In genomic region chr4:119178331-119178730, GRCm38 (mm10) we compare ENCODE assay signal across 17 mouse cellular contexts. TPM values are rescaled to one million over a fixed set of nuclear protein-coding genes. Genes with fewer than 3 reads are reported as not detected.
DNase-seq lines count a peak whose midpoint lies in the region; ATAC-seq and TF ChIP-seq lines count a peak whose summit lies in the region.
"Had no signal": no experiment of that assay in that cellular context is flagged by ENCODE, and none has a peak within 500 bp of the region (broad histone marks: within the 10 kb centered on the region; RNA-seq: fewer than 3 reads in every experiment).

No protein-coding gene starts in this region.

- no peak overlapping the region for H3K4me2 ChIP-seq in kidney, embryonic 16.5 days (replicated peaks; ENCODE audit: low read depth, low read length)
- H3K4me2 ChIP-seq: limb, embryonic 15.5 days had no signal

- H3K4me1 ChIP-seq in kidney, adult 2 months (ENCODE audit: control insufficient read depth, insufficient read depth, low read length): no peaks in the 10 kb centered on the region
- 0 out of 2 replicates have a peak, but pooled peaks cover 7% of the 10 kb centered on the region for H3K4me1 ChIP-seq in kidney, embryonic 16.5 days (ENCODE audit: insufficient read depth, low read length)
- peaks cover 2 to 20% of the 10 kb centered on the region in 2 experiments for H3K4me1 ChIP-seq in MEL (ENCODE audit: control insufficient read depth in 1 of 2, insufficient read depth in 2 of 2, low read length in 2 of 2)
- peaks cover 4% of the 10 kb centered on the region for H3K4me1 ChIP-seq in thymus, adult 2 months (replicated peaks; ENCODE audit: control insufficient read depth, insufficient read depth, low read length)

- no peak overlapping the region for H3K4me3 ChIP-seq in kidney, adult 2 months (ENCODE audit: insufficient read depth, low read depth, low read length)
- H3K4me3 ChIP-seq in kidney, embryonic 16.5 days (ENCODE audit: low read length): no peak overlapping the region
- no peak overlapping the region for H3K4me3 ChIP-seq in MEL (ENCODE audit: control insufficient read depth in 1 of 2, insufficient read depth in 1 of 2, low read depth in 2 of 2, low read length in 2 of 2)
- H3K4me3 ChIP-seq in thymus, adult 2 months (ENCODE audit: control insufficient read depth, insufficient read depth, low read length): no peak overlapping the region
- H3K4me3 ChIP-seq: hindbrain, embryonic 10.5 days; limb, embryonic 15.5 days had no signal

- no peak for TF ChIP-seq POLR2A in kidney, adult 2 months (IDR thresholded peaks at IDR 0.05; ENCODE audit: low read depth, low read length)
- no peak; a peak in 1 of 4 replicates for TF ChIP-seq POLR2A in MEL (IDR thresholded peaks at IDR 0.05; ENCODE audit: control insufficient read depth in 1 of 2, insufficient read depth in 1 of 2, low read depth in 1 of 2, low read length in 2 of 2, poor library complexity in 1 of 2)
- no peak for TF ChIP-seq POLR2A in thymus, adult 2 months (IDR thresholded peaks at IDR 0.05; ENCODE audit: control insufficient read depth, extremely low read depth, insufficient read depth, low read length, poor library complexity)

- TF ChIP-seq CTCF in kidney, adult 2 months (conservative IDR thresholded peaks at IDR 0.05; ENCODE audit: insufficient read depth, insufficient read length, low read depth, low read length): no peak
- no peak for TF ChIP-seq CTCF in MEL (IDR thresholded peaks at IDR 0.05 in 2 of 3, conservative IDR thresholded peaks at IDR 0.05 in 1 of 3; ENCODE audit: control insufficient read depth in 1 of 3, insufficient read depth in 1 of 3, low read depth in 2 of 3, low read length in 3 of 3, poor library complexity in 1 of 3, severe bottlenecking in 1 of 3)
- no peak for TF ChIP-seq CTCF in thymus, adult 2 months (IDR thresholded peaks at IDR 0.05; ENCODE audit: borderline replicate concordance, control insufficient read depth, extremely low read depth, insufficient read depth, low read length, poor library complexity)

- no peak overlapping the region; the same call in 1 of the 2 replicates for H3K9ac ChIP-seq in kidney, embryonic 16.5 days (replicated peaks; ENCODE audit: low read length)
- H3K9ac ChIP-seq in MEL (ENCODE audit: control insufficient read depth, low read depth, low read length, poor library complexity, severe bottlenecking): no peak overlapping the region
- H3K9ac ChIP-seq: limb, embryonic 15.5 days had no signal

- H3K27me3 ChIP-seq in kidney, adult 2 months (replicated peaks; ENCODE audit: control insufficient read depth, insufficient read depth, low read length): no peaks in the 10 kb centered on the region
- H3K27me3 ChIP-seq in kidney, embryonic 16.5 days (ENCODE audit: insufficient read depth, low read length): no peaks in the 10 kb centered on the region
- H3K27me3 ChIP-seq in MEL (ENCODE audit: control insufficient read depth in 1 of 2, insufficient read depth in 2 of 2, low read length in 2 of 2): no peaks in the 10 kb centered on the region
- H3K27me3 ChIP-seq in thymus, adult 2 months (ENCODE audit: control insufficient read depth, insufficient read depth, low read length): no peaks in the 10 kb centered on the region
- H3K27me3 ChIP-seq: limb, embryonic 15.5 days had no signal

- no peaks in the 10 kb centered on the region for H3K36me3 ChIP-seq in kidney, adult 2 months (ENCODE audit: control insufficient read depth, insufficient read depth, low read length)
- no peaks in the 10 kb centered on the region for H3K36me3 ChIP-seq in kidney, embryonic 16.5 days (ENCODE audit: insufficient read depth, low read length)
- H3K36me3 ChIP-seq in MEL (ENCODE audit: control insufficient read depth in 1 of 2, insufficient read depth in 2 of 2, low read length in 2 of 2): peaks cover 16 to 22% of the 10 kb centered on the region in 2 experiments
- no peaks in the 10 kb centered on the region for H3K36me3 ChIP-seq in thymus, adult 2 months (ENCODE audit: control insufficient read depth, insufficient read depth, low read length)
- H3K36me3 ChIP-seq: hindbrain, embryonic 10.5 days; limb, embryonic 15.5 days had no signal

- H3K79me2 ChIP-seq in MEL (ENCODE audit: control insufficient read depth, insufficient read depth, low read length, poor library complexity): peaks cover 6% of the 10 kb centered on the region

- no peak for ATAC-seq in kidney, embryonic 16.5 days (ENCODE audit: low FRiP score, low TSS enrichment)
- ATAC-seq: CD4-positive, CD25-positive, alpha-beta regulatory T cell, adult 4 months; forebrain, embryonic 14.5 days had no signal

- DNase-seq in kidney, adult 2 months: peak; percentile 51
- no peak for DNase-seq in MEL (ENCODE audit: low read depth, low spot score)
- peak; percentile 24 for DNase-seq in adrenal gland, postnatal 25 days
- DNase-seq in kidney, postnatal 14 days: peak; percentile 56
- DNase-seq in cerebellum, postnatal 36 days: no peak
- no peak for DNase-seq in thymus, adult 2 months
- DNase-seq: gastrocnemius, postnatal 10 days; right cerebral cortex, postnatal 14 days; thymus, postnatal 36 days had no signal

- H3K9me3 ChIP-seq in kidney, embryonic 16.5 days (ENCODE audit: low read length): no peaks in the 10 kb centered on the region
- H3K9me3 ChIP-seq in MEL (replicated peaks; ENCODE audit: insufficient read depth, low read length): no peaks in the 10 kb centered on the region
- H3K9me3 ChIP-seq: hindbrain, embryonic 10.5 days; limb, embryonic 15.5 days had no signal

- WGBS in kidney, adult 2 months: 48% methylated on average over 18 of the region's 18 CpGs
- WGBS in kidney, embryonic 16.5 days: 33% methylated on average over 18 of the region's 18 CpGs
- WGBS in thymus, adult 2 months: 88% methylated on average over 18 of the region's 18 CpGs

- no peak for TF ChIP-seq EP300 in MEL (IDR thresholded peaks at IDR 0.05; ENCODE audit: low read depth in 1 of 2, low read length in 2 of 2)

- TF ChIP-seq RAD21 in MEL (IDR thresholded peaks at IDR 0.05; ENCODE audit: low read depth, low read length): no peak

- H3K27ac ChIP-seq in kidney, adult 2 months (ENCODE audit: insufficient read depth, low read depth, low read length): peak overlapping the region; percentile 31; the same call in 1 of the 2 replicates
- no peak overlapping the region for H3K27ac ChIP-seq in kidney, embryonic 16.5 days (ENCODE audit: low read length)
- no peak overlapping the region for H3K27ac ChIP-seq in MEL (ENCODE audit: control insufficient read depth, low read depth, low read length)
- H3K27ac ChIP-seq in thymus, adult 2 months (ENCODE audit: control insufficient read depth, insufficient read depth, low read length): no peak overlapping the region
- H3K27ac ChIP-seq: hindbrain, embryonic 10.5 days; limb, embryonic 15.5 days had no signal

TF ChIP-seq in MEL, 35 proteins besides CTCF, POLR2A, EP300 and RAD21 (continues in another document):
- TF ChIP-seq JUND (IDR thresholded peaks at IDR 0.05; ENCODE audit: low read depth, low read length) (no peak), SMC3 (IDR thresholded peaks at IDR 0.05; ENCODE audit: low read depth, low read length) (no peak), ETS1 (IDR thresholded peaks at IDR 0.05; ENCODE audit: low read depth, low read length) (no peak), CHD1 (IDR thresholded peaks at IDR 0.05; ENCODE audit: low read depth, low read length) (no peak), USF2 (IDR thresholded peaks at IDR 0.05; ENCODE audit: borderline replicate concordance in 1 of 2, insufficient read depth in 1 of 2, low read depth in 1 of 2, low read length in 2 of 2) (no peak), MYC (IDR thresholded peaks at IDR 0.05; ENCODE audit: low read depth, low read length) (no peak)

RNA-seq across cellular contexts. Expression of gene Zfp691, which starts 4.3 kb away (rescaled TPM):
- 16.6 and 19.3 TPM in 2 replicates for polyA plus RNA-seq in kidney, adult 2 months (2012; rRNA removed)
- polyA plus RNA-seq in kidney, embryonic 16.5 days (2015; fragmentation: Nextera tagmentation; extraction: Ambion mirVana): 9.5 and 9.8 TPM in 2 replicates
- total RNA-seq in MEL (2012; rRNA removed): 6.3 and 6.7 TPM in 2 replicates
- polyA plus RNA-seq in MEL (2012; ENCODE audit: insufficient read depth in 1 of 2, insufficient read length in 2 of 2, low read depth in 1 of 2, low replicate concordance in 2 of 2, missing spikeins in 1 of 2): 1 to 10 TPM in 1 of 2 experiments, not detected in 1; 9.9 TPM
- 15.3 and 16.6 TPM in 2 replicates for total RNA-seq in adrenal gland, postnatal 25 days (2021)
- 12.9 and 19.1 TPM in 2 replicates for polyA plus RNA-seq in thymus, adult 2 months (2012; rRNA removed)

RNA-seq across cellular contexts. Expression of gene Ermap, which starts 11.5 kb away (rescaled TPM):
- polyA plus RNA-seq in kidney, adult 2 months (2012; rRNA removed): 0.04 and 0.08 TPM in 2 replicates
- polyA plus RNA-seq in kidney, embryonic 16.5 days (2015; fragmentation: Nextera tagmentation; extraction: Ambion mirVana): 1.4 and 1.8 TPM in 2 replicates
- 125 and 138 TPM in 2 replicates for total RNA-seq in MEL (2012; rRNA removed)
- polyA plus RNA-seq in MEL (2012; ENCODE audit: insufficient read depth in 1 of 2, insufficient read length in 2 of 2, low read depth in 1 of 2, low replicate concordance in 2 of 2, missing spikeins in 1 of 2): 100 to 1,000 TPM in 1 of 2 experiments, 10 to 100 TPM in 1; 44.1 to 247 TPM
- total RNA-seq in adrenal gland, postnatal 25 days (2021): 0.30 TPM in 1 of 2 replicates, not detected in the other
- polyA plus RNA-seq in thymus, adult 2 months (2012; rRNA removed): 0.61 and 0.96 TPM in 2 replicates
- polyA plus RNA-seq: CD4-positive, CD25-positive, alpha-beta regulatory T cell, adult 4 months had no signal

RNA-seq across cellular contexts. Expression of gene Svbp, which starts 16.8 kb away (rescaled TPM):
- polyA plus RNA-seq in kidney, adult 2 months (2012; rRNA removed): 29.2 and 35.4 TPM in 2 replicates
- 121 and 125 TPM in 2 replicates for polyA plus RNA-seq in kidney, embryonic 16.5 days (2015; fragmentation: Nextera tagmentation; extraction: Ambion mirVana)
- 63.7 and 64.7 TPM in 2 replicates for total RNA-seq in MEL (2012; rRNA removed)
- 100 to 1,000 TPM in 1 of 2 experiments, not detected in 1; 131 TPM for polyA plus RNA-seq in MEL (2012; ENCODE audit: insufficient read depth in 1 of 2, insufficient read length in 2 of 2, low read depth in 1 of 2, low replicate concordance in 2 of 2, missing spikeins in 1 of 2)
- total RNA-seq in adrenal gland, postnatal 25 days (2021): 17.7 and 20.2 TPM in 2 replicates
- polyA plus RNA-seq in thymus, adult 2 months (2012; rRNA removed): 41.9 and 59.8 TPM in 2 replicates

RNA-seq across cellular contexts. Expression of gene Tmem269, which starts 39.7 kb away (rescaled TPM):
- polyA plus RNA-seq in kidney, adult 2 months (2012; rRNA removed): 0.13 and 0.29 TPM in 2 replicates
- not detected in 2 replicates for polyA plus RNA-seq in kidney, embryonic 16.5 days (2015; fragmentation: Nextera tagmentation; extraction: Ambion mirVana)
- not detected in 2 replicates for total RNA-seq in MEL (2012; rRNA removed)
- under 1 TPM in 1 of 2 experiments, not detected in 1; 0.07 TPM for polyA plus RNA-seq in MEL (2012; ENCODE audit: insufficient read depth in 1 of 2, insufficient read length in 2 of 2, low read depth in 1 of 2, low replicate concordance in 2 of 2, missing spikeins in 1 of 2)
- total RNA-seq in adrenal gland, postnatal 25 days (2021): not detected in 2 replicates
- not detected in 2 replicates for polyA plus RNA-seq in thymus, adult 2 months (2012; rRNA removed)
- total RNA-seq: gastrocnemius, postnatal 10 days; megakaryocyte progenitor cell, adult 5-6 weeks; neutrophil, adult 5-6 weeks had no signal
- polyA plus RNA-seq: CD4-positive, CD25-positive, alpha-beta regulatory T cell, adult 4 months; limb, embryonic 15.5 days; stomach, embryonic 14.5 days had no signal

RNA-seq across cellular contexts. Expression of gene AU022252, which starts 54.2 kb away (rescaled TPM):
- polyA plus RNA-seq in kidney, adult 2 months (2012; rRNA removed): 9.9 and 11.8 TPM in 2 replicates
- 31.1 and 33.7 TPM in 2 replicates for polyA plus RNA-seq in kidney, embryonic 16.5 days (2015; fragmentation: Nextera tagmentation; extraction: Ambion mirVana)
- total RNA-seq in MEL (2012; rRNA removed): 12.3 and 12.8 TPM in 2 replicates
- 10 to 100 TPM in 1 of 2 experiments, not detected in 1; 24.9 TPM for polyA plus RNA-seq in MEL (2012; ENCODE audit: insufficient read depth in 1 of 2, insufficient read length in 2 of 2, low read depth in 1 of 2, low replicate concordance in 2 of 2, missing spikeins in 1 of 2)
- 27.9 and 28.1 TPM in 2 replicates for total RNA-seq in adrenal gland, postnatal 25 days (2021)
- 9.6 and 9.8 TPM in 2 replicates for polyA plus RNA-seq in thymus, adult 2 months (2012; rRNA removed)

Comparison
In these comparisons a context has a peak if more than half of its experiments do, and no peak if none do; other contexts are left out.
1. DNase-seq: peak in kidney, adult 2 months (single experiment), adrenal gland, postnatal 25 days (single experiment) and kidney, postnatal 14 days (single experiment); none in MEL (single experiment), cerebellum, postnatal 36 days (0 of 2) and thymus, adult 2 months (single experiment).
2. RNA of gene Ermap, which starts 11.5 kb away (polyA plus RNA-seq): 44.1 to 247 TPM in MEL; 1.4 to 1.8 TPM in kidney, embryonic 16.5 days, 0.61 to 0.96 TPM in thymus, adult 2 months and 0.04 to 0.08 TPM in kidney, adult 2 months; every median in the first group is over 10 times any median in the second.